Mouse (Mus musculus) ovary, postnatal 14 days (tissue): ENCODE measurements around the gene Senp3.
"Not testable (repeated sequence)": the region's sequence is repeated elsewhere in the genome, so short reads cannot be mapped to it uniquely, and the experiment has no call there.

Experiments
- DNase-seq: peaks from one replicate; pipeline ENCODE4 v3.0.0; 2022; ENCODE audit warnings: low spot score

Senp3 gene

DNA sequence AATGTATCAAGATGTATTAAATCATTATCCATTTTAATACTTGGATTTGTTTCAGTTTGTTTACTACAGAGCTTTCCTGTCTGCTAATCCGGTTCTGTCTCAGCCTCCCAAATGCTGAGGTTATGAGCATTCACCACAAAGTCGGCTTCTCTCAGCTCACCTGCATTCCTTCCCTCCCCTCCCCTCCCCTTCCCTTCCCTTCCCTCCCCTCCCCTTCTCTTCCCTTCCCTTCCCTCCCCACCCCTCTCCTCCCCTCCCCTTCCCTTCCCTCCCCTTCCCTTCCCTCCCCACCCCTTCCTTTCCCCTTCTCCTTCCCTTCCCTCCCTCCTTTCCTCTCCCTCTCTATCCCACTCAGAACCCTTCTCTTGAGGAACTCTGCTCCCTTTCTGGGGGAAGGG is 22.7 kb upstream of the Senp3 start:
- no peak for DNase-seq

DNA sequence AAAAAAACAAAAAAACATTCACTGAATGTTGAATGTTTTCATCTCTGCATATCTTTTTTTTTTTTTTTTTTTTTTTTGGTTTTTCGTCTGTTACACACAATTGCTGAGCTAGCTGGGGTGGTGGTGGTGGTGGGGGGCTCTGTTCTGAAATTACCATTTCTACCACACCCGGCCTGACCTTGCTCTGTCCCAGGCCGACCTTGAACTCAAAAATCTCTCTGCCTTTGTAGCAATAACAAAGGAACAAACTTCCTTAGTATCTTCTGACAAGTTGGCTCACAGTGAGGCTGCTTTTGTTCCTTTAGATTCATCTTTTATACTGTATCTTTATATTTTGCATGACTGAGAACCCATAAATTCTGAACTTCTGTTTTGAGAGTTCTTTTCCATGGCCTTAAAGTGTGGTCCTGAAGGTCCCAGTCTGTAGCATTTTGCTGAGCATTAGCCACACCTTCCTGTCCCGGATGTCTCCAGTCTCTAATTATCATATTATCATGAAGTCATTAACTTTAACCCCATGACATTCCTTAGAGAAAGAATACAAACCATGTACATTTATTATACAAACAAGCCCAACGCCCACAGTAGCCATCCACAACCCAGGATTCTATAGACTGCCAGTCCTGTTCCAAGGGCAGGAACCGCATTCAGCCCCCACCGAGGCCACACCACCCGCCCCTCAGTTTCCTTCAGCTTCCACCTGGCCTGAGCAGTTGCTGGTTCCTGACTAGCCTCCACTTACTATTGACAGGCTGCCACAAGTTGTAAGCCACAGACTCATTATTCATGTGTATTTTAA is 22.1 kb upstream of the Senp3 start:
- no peak for DNase-seq

DNA sequence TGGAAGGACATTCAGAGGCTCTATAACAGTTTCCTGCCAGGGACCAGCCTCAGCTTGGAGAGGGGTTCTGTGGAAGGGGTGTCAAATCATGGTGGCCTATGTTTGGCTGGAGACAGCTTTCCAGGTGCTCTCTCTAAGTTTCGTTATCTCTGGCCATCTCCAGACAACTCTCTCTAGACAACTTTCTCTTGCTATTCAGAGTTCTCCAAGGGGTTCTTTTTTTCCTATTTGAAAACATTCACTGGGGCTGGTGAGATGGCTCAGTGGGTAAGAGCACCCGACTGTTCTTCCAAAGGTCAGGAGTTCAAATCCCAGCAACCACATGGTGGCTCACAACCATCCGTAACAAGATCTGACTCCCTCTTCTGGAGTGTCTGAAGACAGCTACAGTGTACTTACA is 21.5 kb upstream of the Senp3 start:
- DNase-seq = not testable (repeated sequence)

DNA sequence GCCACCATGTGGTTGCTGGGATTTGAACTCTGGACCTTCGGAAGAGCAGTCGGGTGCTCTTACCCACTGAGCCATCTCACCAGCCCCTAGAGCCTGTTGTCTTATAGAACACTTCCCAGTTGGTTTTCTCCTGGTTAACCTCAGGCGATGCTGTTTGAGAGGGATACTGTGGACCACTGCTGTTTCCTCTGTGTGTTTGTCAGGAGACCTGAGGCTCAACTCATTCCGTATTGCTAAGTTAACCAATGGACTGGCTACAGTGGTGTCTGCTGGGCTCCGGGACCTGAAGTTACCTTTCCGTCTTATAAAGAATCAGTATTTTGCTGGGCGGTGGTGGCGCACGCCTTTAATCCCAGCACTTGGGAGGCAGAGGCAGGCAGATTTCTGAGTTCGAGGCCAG is 21.0 kb upstream of the Senp3 start:
- not testable (repeated sequence) for DNase-seq

DNA sequence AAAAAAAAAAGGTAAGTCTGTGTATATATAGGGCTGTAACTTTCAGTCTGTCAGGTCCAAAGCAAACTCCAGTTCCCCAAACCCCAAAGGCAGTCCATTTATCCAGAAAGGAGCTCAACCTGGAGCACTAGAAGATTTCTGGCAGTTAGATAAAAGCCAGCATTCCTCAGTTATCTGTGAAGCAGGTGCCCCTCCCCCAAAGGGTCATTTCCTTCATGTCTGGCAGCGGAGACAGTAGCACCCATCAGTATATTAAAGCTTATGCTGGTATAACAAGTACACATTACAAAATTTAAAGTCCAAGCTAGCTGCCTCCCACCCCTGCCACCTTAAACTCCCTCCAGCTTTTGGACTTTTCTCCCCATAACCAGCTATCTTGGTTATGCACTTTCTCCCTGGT is 17.7 kb upstream of the Senp3 start:
- DNase-seq = no peak

DNA sequence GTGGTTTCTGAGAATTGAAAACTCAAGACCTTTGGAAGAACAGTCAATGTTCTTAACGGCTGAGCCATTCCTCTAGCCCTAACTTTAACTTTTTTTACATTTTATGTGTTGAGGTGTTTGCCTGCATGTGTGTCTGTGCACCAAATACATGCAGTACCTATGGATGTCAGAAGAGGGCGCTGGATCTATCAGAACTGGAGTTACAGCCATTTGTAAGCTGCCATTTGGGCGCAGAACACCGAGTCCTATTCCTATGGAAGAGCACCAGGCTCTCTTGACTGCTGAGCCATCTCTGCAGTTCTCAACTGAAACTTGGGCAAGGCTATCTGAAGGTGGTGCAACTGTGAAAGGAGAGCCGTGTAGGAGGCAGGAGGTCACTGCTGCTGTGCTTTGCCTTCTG is 16.7 kb upstream of the Senp3 start:
- no peak for DNase-seq

DNA sequence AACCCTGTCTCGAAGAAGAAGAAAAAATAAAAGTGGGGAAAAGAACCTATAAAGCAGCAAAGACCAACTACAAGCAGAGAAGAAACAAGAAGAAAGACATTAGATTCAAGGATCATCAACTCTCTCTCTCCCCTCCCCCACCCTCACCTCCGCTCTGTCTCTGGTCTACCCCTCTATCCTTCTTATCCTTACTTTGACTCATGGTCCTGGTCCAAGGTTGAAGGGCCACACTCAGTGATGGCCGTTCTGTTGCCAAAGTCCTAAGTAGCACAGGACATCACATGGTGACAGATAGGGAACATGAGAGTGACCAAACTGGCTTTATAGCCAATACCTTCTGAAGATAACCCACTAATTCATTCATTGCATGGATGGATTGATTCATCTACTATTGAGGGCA is 15.5 kb upstream of the Senp3 start:
- DNase-seq = no peak

DNA sequence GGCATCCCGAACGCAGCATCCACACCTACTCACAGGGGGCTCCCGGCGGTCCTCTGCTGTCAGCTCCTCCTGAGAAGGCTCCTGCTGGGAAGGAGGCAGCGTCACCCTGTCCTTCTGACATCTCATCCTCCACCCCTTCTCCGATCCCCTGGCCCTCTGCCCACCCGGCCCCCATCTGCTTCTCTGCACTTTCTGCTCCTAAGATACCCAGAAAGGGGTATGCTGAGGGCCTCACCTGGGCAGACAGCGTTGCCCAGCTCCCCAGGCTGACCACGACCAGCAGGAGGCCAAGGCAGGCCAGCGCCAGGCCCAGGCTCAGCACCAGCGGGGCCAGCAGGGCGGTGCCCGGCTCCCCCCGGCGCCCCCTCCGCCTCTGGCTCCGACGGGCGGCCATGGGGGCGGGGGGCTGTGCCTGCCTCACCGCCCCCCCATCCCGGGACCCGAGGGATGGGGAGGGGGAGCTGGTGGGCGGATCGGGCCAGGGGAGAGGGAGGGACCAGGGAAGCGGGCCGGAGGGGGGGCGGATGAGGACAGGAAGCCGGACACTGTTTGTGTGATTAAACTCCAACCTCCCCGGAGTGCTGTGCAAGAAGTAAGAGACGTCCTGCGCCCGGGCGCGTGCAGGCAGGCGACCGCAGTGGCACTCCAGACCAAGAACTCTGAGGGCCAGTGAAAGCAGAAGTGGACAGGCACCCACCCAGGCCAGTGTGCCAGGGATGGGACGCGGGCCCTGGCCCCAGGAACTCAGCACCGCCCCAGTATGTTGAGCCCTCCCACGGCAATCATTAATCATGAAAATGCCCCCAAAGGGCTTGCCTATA is 13.7 kb upstream of the Senp3 start, which contains the start of the genes Tnfsf12 and Tnfsfm13:
Gene Tnfsf12, minus strand, starts transcription at position 489 of the 821 bp plus-strand sequence.
Gene Tnfsfm13, minus strand, starts transcription at position 738 of the 821 bp plus-strand sequence.
- DNase-seq = peak; percentile 69

DNA sequence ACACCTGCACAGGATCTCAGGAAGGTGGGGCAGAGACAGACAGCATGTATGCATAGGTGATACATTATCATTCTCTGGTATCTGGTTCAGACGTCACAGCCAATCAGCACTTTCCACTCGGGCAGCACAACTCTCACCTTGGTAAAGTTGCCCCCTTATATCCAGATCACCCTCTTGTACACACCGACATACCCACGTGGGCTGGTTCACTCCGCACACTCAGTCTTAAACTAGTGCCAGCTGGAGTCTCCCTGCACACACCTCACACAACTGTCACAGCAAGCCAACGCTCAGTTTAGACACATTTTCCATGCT is 13.1 kb upstream of the Senp3 start:
- DNase-seq = no peak

DNA sequence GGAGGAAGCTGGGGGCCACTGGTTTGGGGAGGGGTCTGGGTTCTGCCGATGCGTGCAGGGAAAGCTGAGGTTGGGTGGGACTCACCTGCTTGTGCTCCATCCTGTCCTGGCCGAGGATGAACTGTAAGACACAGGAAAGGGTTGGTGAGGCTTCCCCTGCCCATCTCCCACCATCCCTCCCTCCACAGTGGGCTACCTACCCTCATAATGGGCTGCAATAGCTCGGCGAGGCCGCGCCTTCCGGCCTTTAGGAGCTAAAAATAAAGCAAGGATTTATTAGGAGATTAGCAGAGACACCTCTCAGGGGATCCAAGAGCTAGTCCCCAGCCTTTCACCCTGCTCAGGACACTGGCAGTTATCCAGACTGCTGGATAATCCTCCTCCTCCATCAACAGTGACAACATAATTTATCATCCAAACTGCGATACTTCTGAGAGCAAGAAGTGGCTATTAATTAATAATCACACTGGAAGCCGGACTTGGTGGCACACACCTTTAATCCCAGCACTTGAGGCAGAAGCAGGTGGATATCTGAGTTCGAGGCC is 11.6 kb upstream of the Senp3 start:
- no peak for DNase-seq

DNA sequence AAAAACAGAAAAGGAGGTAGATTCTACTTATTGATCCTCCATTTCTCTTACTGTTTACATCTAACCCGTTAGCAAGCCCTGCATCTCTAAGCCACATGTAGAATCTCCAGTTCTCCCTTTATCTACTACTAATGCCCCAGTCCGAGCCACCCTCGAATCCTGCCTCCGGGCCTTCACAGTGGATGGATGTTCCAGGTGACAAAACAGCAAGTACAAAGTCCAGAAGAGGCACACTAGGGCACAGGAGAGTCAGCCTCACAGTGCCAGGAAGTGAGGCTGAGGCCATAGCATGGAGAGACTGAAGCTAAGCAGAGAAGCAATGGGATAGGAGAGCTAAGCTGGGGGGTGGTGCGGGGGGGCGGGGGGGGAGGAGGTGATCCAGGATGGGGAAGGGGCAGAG is 11.0 kb upstream of the Senp3 start:
- DNase-seq = no peak

DNA sequence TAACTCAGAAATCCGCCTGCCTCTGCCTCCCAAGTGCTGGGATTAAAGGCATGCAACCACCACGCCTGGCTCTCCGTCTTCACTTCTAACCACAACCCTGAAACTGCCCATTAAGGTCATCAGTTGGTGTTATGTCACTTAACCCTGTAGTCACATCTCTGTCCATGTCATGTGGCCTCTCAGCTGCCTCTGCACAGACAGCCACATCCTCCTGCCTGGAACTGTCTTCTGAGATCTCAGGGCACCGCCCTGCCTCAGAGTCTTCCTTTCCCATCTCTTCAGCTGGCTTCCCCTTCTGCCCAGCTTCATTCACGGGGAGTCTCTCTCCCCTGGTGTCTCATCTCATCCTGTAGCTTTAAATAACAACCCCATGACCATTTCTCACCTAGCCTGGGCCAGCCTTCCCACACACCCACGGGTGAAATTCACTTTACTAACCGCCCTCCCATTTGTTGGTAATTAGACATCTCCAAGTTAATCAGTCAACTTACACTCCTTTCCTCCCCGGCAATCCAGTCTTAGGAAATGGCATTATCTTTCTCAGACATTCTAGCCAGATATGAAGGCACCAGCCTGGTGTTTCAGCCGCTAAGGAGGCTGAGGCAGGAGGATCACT is 10.4 kb upstream of the Senp3 start:
- DNase-seq = no peak

DNA sequence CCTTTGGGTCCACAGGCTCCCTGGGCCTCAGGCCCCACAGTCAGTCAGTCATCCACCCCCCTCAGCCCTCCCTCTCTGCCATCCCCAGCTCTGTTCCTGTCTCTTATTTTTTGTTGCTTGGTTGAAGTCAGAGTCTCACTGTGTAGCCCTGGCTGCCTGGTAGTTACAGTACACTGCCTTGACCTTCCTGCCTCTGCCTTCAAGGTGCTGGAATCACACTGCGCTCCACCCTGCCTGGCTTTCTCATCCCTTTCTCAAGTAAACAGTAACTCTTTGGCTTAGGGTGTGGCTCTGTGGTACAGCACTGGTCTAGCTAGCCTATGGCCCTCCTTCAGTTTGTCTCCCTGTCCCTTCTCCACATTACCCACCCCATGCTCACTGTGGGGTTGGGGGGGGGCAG is 8.0 kb upstream of the Senp3 start:
- no peak for DNase-seq

DNA sequence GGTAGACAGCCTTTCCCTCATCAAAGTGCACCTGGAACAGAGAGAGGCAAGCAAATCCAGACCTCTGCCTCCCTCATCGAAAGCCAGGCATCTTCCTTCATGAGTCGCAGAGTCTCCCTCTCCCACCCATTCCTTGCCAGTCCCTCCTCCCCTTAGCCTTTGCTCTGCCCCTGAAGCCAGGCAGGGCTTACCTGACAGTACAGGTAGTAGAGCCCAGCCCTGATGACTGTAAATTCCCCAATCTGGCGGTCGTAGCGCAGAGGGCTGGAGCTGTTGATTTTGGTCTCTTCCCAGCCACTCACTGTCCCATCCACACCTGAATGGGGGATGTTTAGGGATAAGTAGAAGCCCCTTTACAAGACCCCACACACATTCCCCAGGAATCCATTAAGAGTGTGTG is 5.2 kb upstream of the Senp3 start:
- DNase-seq = no peak

DNA sequence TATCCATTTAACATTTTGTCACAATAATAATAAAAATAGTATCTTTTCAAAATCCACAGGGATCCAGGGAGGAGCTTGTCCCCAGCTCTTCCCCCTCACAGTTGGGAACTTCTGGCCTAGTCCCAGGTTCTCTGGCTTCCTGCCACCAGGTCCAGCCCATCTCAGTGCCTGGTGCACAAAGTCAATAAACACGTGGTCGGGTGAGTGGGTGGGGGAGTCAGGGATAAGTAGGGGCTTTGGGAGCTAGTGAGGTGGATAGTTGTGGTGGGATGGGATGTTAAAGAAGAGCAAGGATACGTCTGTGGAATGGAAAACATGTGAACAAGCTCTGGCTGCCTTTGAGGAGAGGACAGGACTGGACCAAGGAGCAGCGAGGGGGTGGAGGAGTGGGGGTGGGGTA is 4.5 kb upstream of the Senp3 start:
- DNase-seq = peak; percentile 91

DNA sequence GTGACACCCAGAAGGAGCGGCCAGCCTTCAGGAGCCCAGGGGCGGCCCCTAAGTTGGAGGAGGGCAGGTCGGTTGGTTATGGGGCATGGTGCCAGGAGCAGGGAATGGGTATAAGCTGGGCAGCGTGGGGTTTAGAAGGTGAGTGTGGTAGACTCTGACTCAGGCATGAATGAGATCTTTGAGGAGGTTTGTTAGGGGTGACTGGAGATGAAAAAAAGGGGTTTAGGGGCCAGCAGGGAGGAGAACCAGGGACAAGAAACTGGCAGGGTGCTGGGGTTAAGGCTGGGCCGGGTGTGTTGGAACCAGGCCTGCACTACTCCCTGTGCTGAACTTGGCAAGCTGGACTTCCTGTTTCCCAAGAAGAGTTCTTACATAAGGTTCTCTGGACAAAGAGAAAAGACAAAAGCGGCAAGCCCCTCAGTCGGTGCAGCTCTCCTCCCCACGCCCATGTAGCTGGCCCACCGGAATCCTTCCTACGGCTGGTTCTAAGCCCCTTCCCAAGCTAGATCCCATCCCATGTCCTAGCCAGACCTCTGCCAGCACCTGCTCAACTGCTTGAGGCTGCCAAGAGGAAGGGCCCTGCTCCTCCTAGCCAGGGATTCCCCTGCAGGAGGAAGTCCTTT is 3.8 kb upstream of the Senp3 start, which contains the start of gene Tnfsf13:
Gene Tnfsf13, minus strand, starts transcription at position 259 of the 623 bp plus-strand sequence.
- peak; percentile 75 for DNase-seq

DNA sequence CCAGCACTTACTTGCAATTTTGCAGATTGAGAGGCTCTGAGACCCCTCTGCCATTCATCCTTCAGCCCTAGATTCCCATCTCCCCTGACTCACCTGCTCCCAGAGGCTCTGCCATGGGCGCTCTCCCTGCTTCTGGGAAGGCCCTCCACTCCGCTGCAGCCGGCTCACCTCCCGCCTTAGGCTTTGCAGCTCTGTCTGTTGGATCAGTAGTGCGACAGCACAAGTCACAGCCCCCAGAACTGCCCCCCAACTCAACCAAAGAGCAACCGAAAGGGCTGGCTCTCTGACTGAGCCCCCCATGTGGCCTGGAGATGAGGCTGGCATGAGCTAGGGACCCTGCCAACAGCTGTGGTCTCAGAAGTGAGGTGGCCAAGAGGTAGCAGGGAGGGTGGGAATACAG is 3.1 kb upstream of the Senp3 start:
- DNase-seq = no peak

DNA sequence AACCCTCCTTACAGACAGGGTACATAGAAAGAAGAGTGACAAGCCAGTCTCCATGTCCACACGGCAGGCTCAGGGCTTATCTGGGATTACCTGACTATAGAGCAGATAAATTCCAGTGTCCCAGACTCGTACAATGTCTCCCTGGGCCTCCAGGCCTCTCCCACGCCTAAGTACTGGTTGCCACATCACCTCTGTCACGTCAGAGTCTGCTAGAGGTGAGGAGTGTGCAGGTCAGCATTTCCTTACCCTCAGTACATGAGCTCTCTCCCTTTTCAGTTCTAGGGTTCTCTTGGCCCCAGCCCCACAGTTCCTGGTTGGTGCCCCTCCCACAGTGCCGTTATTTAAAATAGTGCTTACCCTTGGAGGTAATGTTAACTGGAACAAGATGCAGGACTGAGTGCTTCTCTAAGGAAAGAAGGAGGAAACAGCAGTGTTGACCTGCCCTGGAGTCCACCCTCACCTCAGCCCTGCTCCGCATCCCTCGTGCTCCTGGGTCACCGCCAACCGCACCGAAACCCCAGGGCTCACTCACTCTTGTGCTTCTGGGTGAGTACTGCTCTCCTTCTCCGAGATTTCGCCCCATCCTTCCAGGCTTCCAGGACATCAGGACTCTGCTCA is 2.4 kb upstream of the Senp3 start:
- DNase-seq = no peak

DNA sequence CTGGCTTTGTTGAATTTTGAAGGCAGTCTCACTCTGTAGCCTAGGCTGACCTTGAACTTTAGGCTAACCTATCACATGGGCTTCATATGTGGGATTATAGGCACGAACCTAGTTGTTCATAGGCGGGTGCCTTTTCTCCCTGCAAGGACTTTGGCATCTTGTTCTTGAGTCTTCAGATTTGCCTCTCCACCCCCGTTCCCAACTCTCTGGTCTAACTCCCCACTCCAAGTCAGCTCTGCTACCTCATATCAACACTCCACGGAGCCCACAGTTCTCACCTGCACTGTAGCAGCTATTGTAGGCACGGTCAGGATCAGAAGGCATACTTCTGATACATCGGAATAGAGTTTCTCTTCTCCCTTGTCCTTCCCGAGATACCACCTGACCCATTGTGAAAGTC is 1.7 kb upstream of the Senp3 start:
- no peak for DNase-seq

DNA sequence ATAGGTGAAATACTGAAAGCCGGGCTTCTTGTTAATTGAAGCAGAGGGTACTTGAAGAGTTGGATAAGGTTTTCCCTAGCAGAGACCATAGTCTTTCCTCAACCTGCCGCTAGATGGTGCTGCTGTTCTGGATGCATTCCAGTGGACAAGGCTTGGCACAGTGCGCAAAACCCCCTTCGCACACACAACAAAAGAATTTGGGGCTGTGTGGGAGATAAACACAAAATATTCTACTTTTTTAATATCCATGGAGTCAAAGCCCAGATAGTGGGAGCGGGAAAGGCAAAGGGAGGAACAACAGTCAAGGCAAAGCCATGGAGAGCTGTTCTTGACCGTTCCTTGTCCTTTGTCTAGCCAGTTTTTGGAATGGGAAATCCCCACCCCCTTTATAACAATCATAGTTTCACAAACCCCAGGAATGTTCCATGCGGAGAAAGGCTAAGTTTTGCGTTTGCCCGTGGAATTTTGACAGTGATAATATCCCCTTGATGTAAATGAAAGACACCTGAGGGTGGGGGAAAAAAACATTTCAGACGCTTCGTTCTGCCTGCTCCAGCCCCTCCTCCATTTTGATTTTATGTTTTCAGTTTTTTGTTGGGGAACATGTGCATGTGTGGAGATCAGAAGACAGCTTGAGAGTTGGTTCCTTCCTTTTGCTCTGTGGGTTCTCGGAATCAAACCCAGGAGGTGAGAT is 1.1 kb upstream of the Senp3 start:
- peak; percentile 94 for DNase-seq

DNA sequence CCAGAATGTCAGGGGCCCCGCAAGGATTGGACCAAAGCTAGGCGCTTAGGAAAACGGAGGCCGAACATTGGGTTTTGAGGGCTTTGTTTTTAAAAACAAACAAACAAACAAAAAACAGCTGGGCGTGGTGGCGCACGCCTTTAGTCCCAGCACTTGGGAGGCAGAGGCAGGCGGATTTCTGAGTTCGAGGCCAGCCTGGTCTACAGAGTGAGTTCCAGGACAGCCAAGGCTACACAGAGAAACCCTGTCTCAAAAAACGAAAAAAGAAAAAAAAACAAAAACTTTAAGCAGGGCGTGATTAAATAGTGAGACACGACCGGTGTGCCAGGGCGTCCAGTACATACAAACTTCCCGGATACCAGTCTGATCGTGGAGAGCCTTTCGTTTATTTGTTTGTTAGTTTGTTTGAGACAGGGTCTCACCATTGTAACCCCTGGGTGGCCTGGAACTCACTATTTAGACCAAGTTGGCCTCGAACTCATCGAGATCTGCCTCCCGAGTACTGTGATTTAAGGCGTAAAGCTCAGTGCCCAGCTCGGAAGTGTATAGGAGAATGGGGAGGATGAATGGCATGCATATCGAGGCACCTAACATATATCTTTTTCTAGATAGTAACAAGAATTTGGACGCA is 440 bp upstream of the Senp3 start:
- DNase-seq = no peak
